Mouse (Mus musculus) heart, adult 2 months (tissue): ENCODE measurements around the gene Zfp366. TPM values are rescaled to one million over a fixed set of nuclear protein-coding genes. Genes with fewer than 3 reads are reported as not detected.

Experiments
- DNase-seq, 2 experiments: peaks; one replicate each; pipeline ENCODE4 v3.0.0; 2021
- H3K27ac ChIP-seq: fragments of 200-600 bp; 2 replicates; pipeline ENCODE4 v1.8.1; 2022
- H3K27me3 ChIP-seq: fragments of 200-500 bp; 2 replicates; pipeline ENCODE4 v1.6.1; 2012; ENCODE audit warnings: mild to moderate bottlenecking, low read length, inconsistent platforms, mixed read lengths; ENCODE audit not compliant: control insufficient read depth, insufficient read depth
- H3K36me3 ChIP-seq: fragments of 200-500 bp; 2 replicates; pipeline ENCODE4 v1.6.1; 2012; ENCODE audit warnings: low read length, inconsistent platforms; ENCODE audit not compliant: control insufficient read depth, insufficient read depth
- H3K4me1 ChIP-seq: fragments of 200-500 bp; 2 replicates; pipeline ENCODE4 v1.6.1; 2011; ENCODE audit warnings: low read length; ENCODE audit not compliant: control insufficient read depth, insufficient read depth
- H3K4me3 ChIP-seq: fragments of 200-600 bp; 2 replicates; pipeline ENCODE4 v1.8.1; 2022
- H3K79me2 ChIP-seq: fragments of 200-500 bp; replicated peaks from 2 replicates; pipeline ENCODE4 v1.6.1; 2012; ENCODE audit warnings: mild to moderate bottlenecking, inconsistent platforms, low read length, moderate library complexity, mixed read lengths; ENCODE audit not compliant: control insufficient read depth, insufficient read depth
- H3K9ac ChIP-seq: fragments of 200-500 bp; 2 replicates; pipeline ENCODE4 v1.6.1; 2012; ENCODE audit warnings: low read depth, mild to moderate bottlenecking, control low read depth, inconsistent platforms, low read length, mixed read lengths
- CTCF ChIP-seq: fragments of 200-600 bp; IDR thresholded peaks from 2 replicates; pipeline ENCODE4 v1.8.1; 2022; ENCODE audit warnings: antibody characterized with exemption, mild to moderate bottlenecking, moderate library complexity
- EP300 ChIP-seq: fragments of 200-500 bp; IDR thresholded peaks from 2 replicates; pipeline ENCODE4 v1.6.1; 2011; ENCODE audit warnings: low read depth, low read length, control low read depth; ENCODE audit not compliant: insufficient read depth
- POLR2A ChIP-seq: fragments of 200-500 bp; IDR thresholded peaks from 2 replicates; pipeline ENCODE4 v1.6.1; 2011; ENCODE audit warnings: mild to moderate bottlenecking, low read depth, low read length, control low read depth; ENCODE audit not compliant: insufficient read depth
- WGBS: fragments of 180-500 bp; shearing (Covaris S2); methylation state at CpG from one replicate; pipeline ENCODE4 v1.1.7; 2018; 5-methylcytosine and 5-hydroxymethylcytosine counted together
- intact Hi-C: fragments of 180-260 bp; cut with DNase I; formaldehyde crosslinking; loops from one replicate; pipeline ENCODE4 v1.15.1; 2025
- polyA plus RNA-seq: library from polyadenylated mRNA; depleted of rRNA; stranded (reverse); fragments of >200 nt; gene quantifications from 2 replicates; pipeline ENCODE4 v1.2.3, GENCODE M21; 2012
- total RNA-seq, 2 experiments: library from RNA; stranded (reverse); gene quantifications; 2 replicates each; pipeline ENCODE4 v1.2.3; 2021

Zfp366 gene
- total and polyA plus RNA-seq, 3 experiments = 5.0 to 14.4 (median 9.7) TPM

DNA sequence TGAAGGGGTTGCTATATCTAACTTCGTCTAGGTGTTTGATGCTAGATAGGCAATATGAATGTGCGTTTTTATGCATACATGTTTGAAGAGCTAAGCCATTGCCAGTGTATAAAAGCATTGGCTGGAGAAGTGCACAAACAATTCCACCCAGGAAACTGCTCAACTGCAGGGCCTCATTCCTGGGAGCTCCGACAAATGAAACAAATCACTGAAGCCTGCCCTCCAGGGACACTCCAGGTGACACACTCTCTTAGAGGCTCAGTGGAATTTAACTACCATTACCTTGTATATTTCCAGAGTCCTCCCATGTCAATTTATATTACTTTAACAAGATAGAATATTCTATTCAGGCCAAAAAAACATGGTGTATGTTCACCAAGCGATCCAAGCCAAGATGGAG lies 35.0 kb downstream of the Zfp366 start:
- Histone ChIP-seq H3K4me1 (peaks cover 15% of the 10 kb centered on the region), H3K79me2 (no peaks in the 10 kb centered on the region), H3K36me3 (peaks cover 12% of the 10 kb centered on the region), H3K27ac (no peak overlapping the region), H3K27me3 (no peaks in the 10 kb centered on the region), H3K9ac (no peak overlapping the region), H3K4me3 (no peak overlapping the region)
- TF ChIP-seq EP300 (no peak), POLR2A (no peak), CTCF (no peak)
- DNase-seq = no peak
- 91% methylated on average over 4 of the region's 4 CpGs for WGBS
- intact Hi-C loops = no loop called here

DNA sequence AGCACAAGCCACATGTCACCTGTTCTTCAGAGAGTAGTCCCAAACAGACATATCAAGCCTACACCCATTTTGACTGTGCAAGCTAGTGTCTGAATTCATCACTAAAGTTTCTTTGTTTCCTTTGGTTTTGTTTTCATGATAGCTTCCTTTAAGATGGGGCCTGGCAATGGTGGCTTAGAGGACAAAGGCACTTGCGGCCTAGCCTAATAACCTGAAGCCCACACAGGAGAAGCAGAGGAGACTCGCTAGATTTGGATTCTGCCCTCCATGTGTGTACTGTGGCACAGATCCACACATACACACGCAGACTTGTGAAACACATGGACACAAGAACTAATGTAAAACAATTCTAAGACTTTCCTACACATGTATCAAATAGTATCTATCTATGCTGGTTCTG lies 37.4 kb downstream of the Zfp366 start:
- H3K79me2 ChIP-seq = no peaks in the 10 kb centered on the region
- H3K4me3 ChIP-seq = no peak overlapping the region
- no peak overlapping the region for H3K27ac ChIP-seq
- DNase-seq = peak in 1 of 2 experiments; percentile 10
- intact Hi-C loops = no loop called here
- no peak overlapping the region for H3K9ac ChIP-seq
- WGBS = 96% methylated on average over 3 of the region's 3 CpGs
- peaks cover 28% of the 10 kb centered on the region for H3K36me3 ChIP-seq
- TF ChIP-seq EP300 (no peak), CTCF (no peak), POLR2A (no peak)
- H3K27me3 ChIP-seq = no peaks in the 10 kb centered on the region
- H3K4me1 ChIP-seq = peaks cover 23% of the 10 kb centered on the region

DNA sequence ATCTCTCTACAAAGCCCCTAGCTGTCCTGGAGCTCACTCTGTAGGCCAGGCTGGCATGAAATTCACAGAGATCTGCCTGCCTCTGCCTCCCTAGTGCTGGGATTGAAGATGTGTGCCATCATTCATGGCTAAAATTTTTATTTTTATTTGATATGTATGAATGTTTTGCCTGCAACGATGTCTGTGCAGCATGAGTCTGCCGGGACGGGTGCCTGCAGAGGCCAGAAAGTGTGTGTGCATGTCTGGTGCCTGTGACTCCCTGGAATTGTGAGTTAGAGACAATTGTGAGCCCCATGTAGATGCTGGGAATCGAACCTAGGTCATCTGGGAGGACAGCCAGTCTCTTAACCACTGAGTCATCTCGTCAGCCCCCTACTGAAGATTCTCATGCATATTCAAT lies 37.9 kb downstream of the Zfp366 start:
- H3K79me2 ChIP-seq = no peaks in the 10 kb centered on the region
- WGBS = 90% methylated on average over 5 of the region's 5 CpGs

DNA sequence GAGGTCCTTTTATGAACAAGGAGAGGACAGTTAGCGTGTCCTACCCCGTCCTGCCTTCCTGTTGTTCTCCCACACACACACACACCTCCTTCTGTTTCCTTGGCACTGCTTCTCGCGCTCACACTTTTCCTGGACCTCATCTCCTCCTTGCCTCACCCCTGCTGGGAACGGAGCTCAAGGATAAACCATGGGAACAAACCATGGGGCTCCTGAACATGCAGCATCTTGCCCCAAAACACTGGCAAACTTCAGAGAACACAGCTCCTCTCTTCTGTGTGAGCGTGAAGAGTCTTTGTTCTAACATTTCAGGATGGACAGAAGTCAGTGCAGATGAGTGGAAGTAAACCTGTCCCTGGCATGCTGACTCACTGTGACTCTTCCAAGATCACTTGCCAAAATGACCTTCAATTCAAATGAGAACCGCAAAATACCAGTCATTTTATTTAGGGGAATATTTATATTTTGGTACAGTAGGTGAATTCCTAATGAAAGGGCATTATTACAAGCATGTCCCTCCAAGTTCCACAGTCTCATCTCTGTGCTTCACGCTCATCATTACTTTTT lies 38.8 kb downstream of the Zfp366 start:
- peak in 1 of 2 experiments; percentile 22 for DNase-seq
- TF ChIP-seq POLR2A (no peak), CTCF (no peak), EP300 (no peak)
- no peaks in the 10 kb centered on the region for H3K27me3 ChIP-seq
- no peak overlapping the region for H3K9ac ChIP-seq
- intact Hi-C loops = no loop called here
- H3K27ac ChIP-seq = peak overlapping the region; percentile 43
- 57% methylated on average over 8 of the region's 8 CpGs for WGBS
- peaks cover 23% of the 10 kb centered on the region for H3K4me1 ChIP-seq
- H3K4me3 ChIP-seq = no peak overlapping the region
- H3K79me2 ChIP-seq = no peaks in the 10 kb centered on the region
- H3K36me3 ChIP-seq = peaks cover 22% of the 10 kb centered on the region

More for the DNA sequence above, 37.9 kb downstream of the Zfp366 start:
- peaks cover 26% of the 10 kb centered on the region for H3K36me3 ChIP-seq
- DNase-seq = peak in 1 of 2 experiments; percentile 11
- TF ChIP-seq CTCF (no peak), EP300 (no peak), POLR2A (no peak)
- H3K4me3 ChIP-seq = no peak overlapping the region
- intact Hi-C loops = no loop called here
- no peak overlapping the region for H3K27ac ChIP-seq
- no peaks in the 10 kb centered on the region for H3K27me3 ChIP-seq
- peaks cover 24% of the 10 kb centered on the region for H3K4me1 ChIP-seq
- no peak overlapping the region for H3K9ac ChIP-seq

DNA sequence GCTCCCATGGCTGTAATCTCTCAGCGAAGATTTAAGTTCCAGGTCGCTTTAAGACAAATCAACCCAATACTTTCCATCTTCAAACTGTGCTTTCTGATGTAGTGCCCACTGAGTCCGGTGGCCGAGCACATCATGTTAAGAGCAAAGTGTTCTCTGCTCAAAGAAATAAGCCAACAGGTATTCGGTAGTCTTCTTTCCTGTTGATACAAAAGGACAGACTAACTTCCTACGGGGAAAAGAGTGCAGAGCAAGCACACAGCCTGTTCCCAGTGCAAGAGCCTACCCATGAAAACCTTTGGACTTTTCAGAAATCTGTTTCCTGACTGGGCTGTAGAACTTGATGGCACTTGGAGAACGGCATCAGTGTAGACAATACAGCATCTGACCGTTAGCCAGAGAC lies 39.3 kb downstream of the Zfp366 start:
- intact Hi-C loops = no loop called here
- no peaks in the 10 kb centered on the region for H3K79me2 ChIP-seq
- H3K27ac ChIP-seq = peak overlapping the region; percentile 43
- H3K4me1 ChIP-seq = peaks cover 22% of the 10 kb centered on the region
- WGBS = 82% methylated on average over 8 of the region's 8 CpGs
- no peaks in the 10 kb centered on the region for H3K27me3 ChIP-seq
- H3K36me3 ChIP-seq = peaks cover 22% of the 10 kb centered on the region
- H3K4me3 ChIP-seq = no peak overlapping the region
- no peak for DNase-seq
- no peak overlapping the region for H3K9ac ChIP-seq
- TF ChIP-seq POLR2A (no peak), CTCF (no peak), EP300 (no peak)

DNA sequence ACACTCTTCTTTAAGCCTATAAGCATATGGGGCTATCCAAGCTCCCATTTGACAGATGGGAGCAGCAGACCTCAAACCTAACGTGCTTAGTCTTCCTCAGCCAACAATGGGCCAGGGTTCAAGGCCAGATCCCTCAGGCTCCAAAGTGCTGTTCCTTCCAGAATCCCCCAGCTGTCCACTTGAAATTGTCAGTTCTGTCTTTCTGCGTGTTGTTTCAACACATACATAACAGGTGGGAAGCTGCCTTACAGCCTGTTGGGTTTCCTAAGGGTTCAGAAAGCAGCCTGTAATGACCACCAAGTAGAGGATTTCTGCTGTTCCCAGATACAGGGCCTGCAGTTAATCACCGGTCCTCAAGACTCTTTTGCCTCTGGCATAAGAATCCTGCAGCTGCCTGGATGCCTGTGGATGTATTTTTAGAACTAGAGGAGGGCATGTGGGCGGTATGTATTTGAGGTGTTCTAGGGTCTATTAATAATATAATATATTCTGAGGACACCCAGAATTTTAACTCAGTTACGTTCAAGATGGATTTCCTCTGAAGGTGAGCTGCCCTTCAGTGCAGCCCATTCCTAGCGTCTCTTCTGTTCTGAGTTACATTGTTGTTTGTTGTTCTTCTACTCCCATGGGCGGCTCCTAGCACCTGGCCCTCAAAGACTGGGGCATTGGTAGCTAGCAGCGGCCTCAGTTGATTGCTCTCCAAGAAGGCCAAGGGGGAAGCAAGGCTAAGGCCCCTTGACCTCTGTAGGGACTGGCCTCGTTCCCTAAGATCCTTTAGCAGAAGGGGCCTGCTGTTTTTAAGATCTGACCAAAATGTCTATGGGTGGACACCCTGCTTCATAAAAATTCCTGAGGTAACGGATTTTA lies 41.0 kb downstream of the Zfp366 start:
- Histone ChIP-seq H3K4me3 (no peak overlapping the region), H3K9ac (peak overlapping the region; percentile 18; the same call in 1 of the 2 replicates), H3K36me3 (peaks cover 31% of the 10 kb centered on the region), H3K27ac (peak overlapping the region; percentile 69), H3K27me3 (no peaks in the 10 kb centered on the region), H3K79me2 (no peaks in the 10 kb centered on the region), H3K4me1 (peaks cover 34% of the 10 kb centered on the region)
- intact Hi-C loops = no loop called here
- TF ChIP-seq EP300 (no peak), POLR2A (no peak), CTCF (no peak)
- 33% methylated on average over 10 of the region's 10 CpGs for WGBS
- DNase-seq = peak in 1 of 2 experiments; percentile 40
